Mouse (Mus musculus): ENCODE results near the gene Cnga3. TPM values are rescaled to one million over a fixed set of nuclear protein-coding genes. Genes with fewer than 3 reads are reported as not detected.

The Cnga3 gene
- polyA plus RNA-seq, 1 experiment from 2014 or later: not detected

- Histone ChIP-seq H3K9ac (ENCODE audit: low read depth, low read length) (no peak overlapping the region), H3K4me3 (ENCODE audit: low read length) (no peak overlapping the region), H3K4me1 (ENCODE audit: control insufficient read depth, insufficient read depth, low read length) (peaks cover 7% of the 10 kb centered on the region; the same call in 1 of the 2 replicates), H3K27ac (ENCODE audit: low read depth, low read length) (no peak overlapping the region), H3K27me3 (ENCODE audit: control insufficient read depth, insufficient read depth, low read length) (no peaks in the 10 kb centered on the region), H3K9me3 (ENCODE audit: control insufficient read depth, low read length) (no peaks in the 10 kb centered on the region), H3K36me3 (ENCODE audit: control insufficient read depth, insufficient read depth, low read length) (no peaks in the 10 kb centered on the region), H3K4me2 (replicated peaks; ENCODE audit: low read depth, low read length) (no peak overlapping the region; the same call in 1 of the 2 replicates)
- 76% methylated on average over 2 of the region's 2 CpGs for WGBS
- no peak for ATAC-seq (ENCODE audit: low FRiP score, low TSS enrichment)
Observed at GRCm38 (mm10) chr1:37298904-37299303, 84.7 kb downstream of the Cnga3 start.

- Histone ChIP-seq H3K27ac (ENCODE audit: low read depth, low read length) (no peak within 1 kb of the TSS; the same call in 1 of the 2 replicates), H3K4me1 (ENCODE audit: control insufficient read depth, insufficient read depth, low read length) (peaks cover 7% of the 10 kb centered on the region; the same call in 1 of the 2 replicates), H3K9ac (ENCODE audit: low read depth, low read length) (peak within 1 kb of the TSS; percentile 82), H3K4me3 (ENCODE audit: low read length) (peak within 1 kb of the TSS; percentile 85), H3K9me3 (ENCODE audit: control insufficient read depth, low read length) (no peaks in the 10 kb centered on the region), H3K27me3 (ENCODE audit: control insufficient read depth, insufficient read depth, low read length) (no peaks in the 10 kb centered on the region), H3K36me3 (ENCODE audit: control insufficient read depth, insufficient read depth, low read length) (no peaks in the 10 kb centered on the region), H3K4me2 (replicated peaks; ENCODE audit: low read depth, low read length) (peak within 1 kb of the TSS; percentile 68)
- under 1% methylated on average over 74 of the region's 77 CpGs for whole genome bisulfite sequencing
- ATAC-seq (ENCODE audit: low FRiP score, low TSS enrichment): peak; percentile 94
Observed at GRCm38 (mm10) chr1:37299540-37300491, 85.6 kb downstream of the Cnga3 start, which contains the start of gene Inpp4a. Inpp4a (plus strand) TSS chr1:37299865.

- no peaks in the 10 kb centered on the region for H3K27me3 ChIP-seq (ENCODE audit: control insufficient read depth, insufficient read depth, low read length)
- H3K4me1 ChIP-seq (ENCODE audit: control insufficient read depth, insufficient read depth, low read length): peaks cover 12% of the 10 kb centered on the region; the same call in 1 of the 2 replicates
- no peak for ATAC-seq (ENCODE audit: low FRiP score, low TSS enrichment)
- peak overlapping the region; percentile 82 for H3K9ac ChIP-seq (ENCODE audit: low read depth, low read length)
- H3K27ac ChIP-seq (ENCODE audit: low read depth, low read length): no peak overlapping the region
- 14% methylated on average over 5 of the region's 5 CpGs for WGBS
- H3K9me3 ChIP-seq (ENCODE audit: control insufficient read depth, low read length): no peaks in the 10 kb centered on the region
- H3K36me3 ChIP-seq (ENCODE audit: control insufficient read depth, insufficient read depth, low read length): no peaks in the 10 kb centered on the region
- H3K4me2 ChIP-seq (replicated peaks; ENCODE audit: low read depth, low read length): peak overlapping the region; percentile 68
- H3K4me3 ChIP-seq (ENCODE audit: low read length): peak overlapping the region; percentile 85
Observed at GRCm38 (mm10) chr1:37300650-37301049, 86.4 kb downstream of the Cnga3 start.

- no peaks in the 10 kb centered on the region for H3K36me3 ChIP-seq (ENCODE audit: control insufficient read depth, insufficient read depth, low read length)
- no peak overlapping the region for H3K4me2 ChIP-seq (replicated peaks; ENCODE audit: low read depth, low read length)
- no peak for ATAC-seq (ENCODE audit: low FRiP score, low TSS enrichment)
- WGBS: 46% methylated on average over 3 of the region's 3 CpGs
- H3K27ac ChIP-seq (ENCODE audit: low read depth, low read length): no peak overlapping the region
- H3K4me3 ChIP-seq (ENCODE audit: low read length): no peak overlapping the region
- no peak overlapping the region for H3K9ac ChIP-seq (ENCODE audit: low read depth, low read length)
- H3K4me1 ChIP-seq (ENCODE audit: control insufficient read depth, insufficient read depth, low read length): peaks cover 13% of the 10 kb centered on the region; the same call in 1 of the 2 replicates
- H3K27me3 ChIP-seq (ENCODE audit: control insufficient read depth, insufficient read depth, low read length): no peaks in the 10 kb centered on the region
- no peaks in the 10 kb centered on the region for H3K9me3 ChIP-seq (ENCODE audit: control insufficient read depth, low read length)
Observed at GRCm38 (mm10) chr1:37302801-37303200, 88.6 kb downstream of the Cnga3 start.

GRCm38 (mm10) chr1:37305691-37306287 lies 91.6 kb downstream of the Cnga3 start:
- Histone ChIP-seq H3K27me3 (ENCODE audit: control insufficient read depth, insufficient read depth, low read length) (no peaks in the 10 kb centered on the region), H3K4me2 (replicated peaks; ENCODE audit: low read depth, low read length) (no peak overlapping the region), H3K9me3 (ENCODE audit: control insufficient read depth, low read length) (no peaks in the 10 kb centered on the region), H3K9ac (ENCODE audit: low read depth, low read length) (no peak overlapping the region), H3K4me1 (ENCODE audit: control insufficient read depth, insufficient read depth, low read length) (peaks cover 9% of the 10 kb centered on the region; the same call in 1 of the 2 replicates), H3K27ac (ENCODE audit: low read depth, low read length) (no peak overlapping the region), H3K36me3 (ENCODE audit: control insufficient read depth, insufficient read depth, low read length) (no peaks in the 10 kb centered on the region), H3K4me3 (ENCODE audit: low read length) (no peak overlapping the region)
- 41% methylated on average over 9 of the region's 9 CpGs for WGBS
- 0 out of 2 replicates have a peak, but pooled peaks have one; percentile 65 for ATAC-seq (ENCODE audit: low FRiP score, low TSS enrichment)

- H3K27ac ChIP-seq (ENCODE audit: low read depth, low read length): no peak overlapping the region
- no peaks in the 10 kb centered on the region for H3K9me3 ChIP-seq (ENCODE audit: control insufficient read depth, low read length)
- H3K4me3 ChIP-seq (ENCODE audit: low read length): no peak overlapping the region
- ATAC-seq (ENCODE audit: low FRiP score, low TSS enrichment): no peak
- no peaks in the 10 kb centered on the region for H3K27me3 ChIP-seq (ENCODE audit: control insufficient read depth, insufficient read depth, low read length)
- H3K4me2 ChIP-seq (replicated peaks; ENCODE audit: low read depth, low read length): no peak overlapping the region
- 0 out of 2 replicates have a peak, but pooled peaks cover 6% of the 10 kb centered on the region for H3K4me1 ChIP-seq (ENCODE audit: control insufficient read depth, insufficient read depth, low read length)
- no peak overlapping the region for H3K9ac ChIP-seq (ENCODE audit: low read depth, low read length)
- H3K36me3 ChIP-seq (ENCODE audit: control insufficient read depth, insufficient read depth, low read length): no peaks in the 10 kb centered on the region
- 97% methylated on average over 2 of the region's 2 CpGs for WGBS
Observed at GRCm38 (mm10) chr1:37307586-37307985, 93.4 kb downstream of the Cnga3 start.

- WGBS: 93% methylated on average over 8 of the region's 8 CpGs
- 0 out of 2 replicates have a peak, but pooled peaks cover 6% of the 10 kb centered on the region for H3K4me1 ChIP-seq (ENCODE audit: control insufficient read depth, insufficient read depth, low read length)
- no peak for ATAC-seq (ENCODE audit: low FRiP score, low TSS enrichment)
- no peaks in the 10 kb centered on the region for H3K9me3 ChIP-seq (ENCODE audit: control insufficient read depth, low read length)
- H3K4me3 ChIP-seq (ENCODE audit: low read length): no peak overlapping the region
- no peak overlapping the region for H3K9ac ChIP-seq (ENCODE audit: low read depth, low read length)
- H3K4me2 ChIP-seq (replicated peaks; ENCODE audit: low read depth, low read length): no peak overlapping the region
- no peaks in the 10 kb centered on the region for H3K27me3 ChIP-seq (ENCODE audit: control insufficient read depth, insufficient read depth, low read length)
- no peak overlapping the region for H3K27ac ChIP-seq (ENCODE audit: low read depth, low read length)
- H3K36me3 ChIP-seq (ENCODE audit: control insufficient read depth, insufficient read depth, low read length): no peaks in the 10 kb centered on the region
Observed at GRCm38 (mm10) chr1:37308021-37308742, 93.9 kb downstream of the Cnga3 start.

- Histone ChIP-seq H3K36me3 (ENCODE audit: control insufficient read depth, insufficient read depth, low read length) (no peaks in the 10 kb centered on the region), H3K27ac (ENCODE audit: low read depth, low read length) (no peak overlapping the region), H3K4me1 (ENCODE audit: control insufficient read depth, insufficient read depth, low read length) (0 out of 2 replicates have a peak, but pooled peaks cover 6% of the 10 kb centered on the region), H3K9ac (ENCODE audit: low read depth, low read length) (no peak overlapping the region), H3K9me3 (ENCODE audit: control insufficient read depth, low read length) (no peaks in the 10 kb centered on the region), H3K4me2 (replicated peaks; ENCODE audit: low read depth, low read length) (no peak overlapping the region), H3K4me3 (ENCODE audit: low read length) (no peak overlapping the region), H3K27me3 (ENCODE audit: control insufficient read depth, insufficient read depth, low read length) (no peaks in the 10 kb centered on the region)
- WGBS: 59% methylated on average over 3 of the region's 3 CpGs
- ATAC-seq (ENCODE audit: low FRiP score, low TSS enrichment): no peak
Observed at GRCm38 (mm10) chr1:37308743-37309100, 94.5 kb downstream of the Cnga3 start.
